ENCODE assay signal across 33 mouse cellular contexts in the genomic region with DNA sequence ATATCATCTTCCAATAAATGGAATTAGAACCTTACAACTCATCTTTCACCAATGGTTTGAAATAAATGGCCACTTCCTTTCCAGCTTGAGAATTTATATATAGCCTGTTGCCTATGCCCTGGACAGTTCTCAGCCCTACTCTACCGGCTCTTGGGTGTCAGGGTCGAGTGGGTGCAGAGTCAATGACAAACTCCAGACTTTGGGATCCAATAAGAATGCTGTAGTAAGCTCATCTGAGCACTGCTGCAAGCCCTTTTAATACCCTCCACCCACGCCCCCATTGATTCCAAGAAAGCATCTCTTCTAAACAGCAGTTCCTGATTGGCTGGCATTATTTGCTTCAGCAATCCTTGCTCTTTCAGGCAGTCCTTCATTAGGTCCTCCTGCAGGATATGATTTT. TPM values are rescaled to one million over a fixed set of nuclear protein-coding genes. Genes with fewer than 3 reads are reported as not detected.
DNase-seq lines count a peak whose midpoint lies in the region; ATAC-seq lines count a peak whose summit lies in the region.
"Had no signal": no experiment of that assay in that cellular context is flagged by ENCODE, and none has a peak within 500 bp of the region (broad histone marks: within the 10 kb centered on the region; RNA-seq: fewer than 3 reads in every experiment).

No protein-coding gene starts in this region.

- intact Hi-C loops in heart, postnatal 14 days (cut with DNase I), result no loop called here

- no peaks in the 10 kb centered on the region for H3K4me1 ChIP-seq in heart, embryonic 11.5 days (ENCODE audit: control insufficient read depth, insufficient read depth, low read length)
- H3K4me1 ChIP-seq in kidney, embryonic 15.5 days, result no peaks in the 10 kb centered on the region; the same call in 1 of the 2 replicates
- no peaks in the 10 kb centered on the region for H3K4me1 ChIP-seq in midbrain, embryonic 11.5 days (ENCODE audit: control insufficient read depth, insufficient read depth, low read length)
- no peaks in the 10 kb centered on the region for H3K4me1 ChIP-seq in midbrain, embryonic 10.5 days
- H3K4me1 ChIP-seq: embryonic facial prominence, embryonic 12.5 days; embryonic facial prominence, embryonic 15.5 days; hindbrain, embryonic 10.5 days; hindbrain, embryonic 13.5 days had no signal

- 0 out of 2 replicates have a peak, but pooled peaks have one; percentile 46 for ATAC-seq in heart, embryonic 11.5 days (replicated peaks; ENCODE audit: insufficient number of reproducible peaks, low FRiP score, low TSS enrichment)
- 0 out of 2 replicates have a peak, but pooled peaks have one; percentile 56 for ATAC-seq in kidney, embryonic 15.5 days (replicated peaks; ENCODE audit: low FRiP score)
- no peak for ATAC-seq in midbrain, embryonic 11.5 days (ENCODE audit: low FRiP score)
- ATAC-seq: CD4-positive, CD25-positive, alpha-beta regulatory T cell, adult 4 months; forebrain, embryonic 14.5 days; forebrain, postnatal 0 days; hindbrain, embryonic 16.5 days; intestine, embryonic 15.5 days had no signal

- H3K27me3 ChIP-seq in heart, embryonic 11.5 days (ENCODE audit: control insufficient read depth, insufficient read depth, low read length), result no peaks in the 10 kb centered on the region
- H3K27me3 ChIP-seq in kidney, embryonic 15.5 days, result no peaks in the 10 kb centered on the region
- H3K27me3 ChIP-seq in midbrain, embryonic 11.5 days (ENCODE audit: control insufficient read depth, insufficient read depth, low read length), result no peaks in the 10 kb centered on the region
- no peaks in the 10 kb centered on the region for H3K27me3 ChIP-seq in midbrain, embryonic 10.5 days (ENCODE audit: low read depth, poor library complexity, severe bottlenecking)
- H3K27me3 ChIP-seq: embryonic facial prominence, embryonic 12.5 days; embryonic facial prominence, embryonic 15.5 days; heart, embryonic 15.5 days; hindbrain, embryonic 13.5 days; intestine, embryonic 15.5 days had no signal

- no peak overlapping the region for H3K9ac ChIP-seq in heart, embryonic 11.5 days (ENCODE audit: low read depth, low read length)
- no peak overlapping the region for H3K9ac ChIP-seq in kidney, embryonic 15.5 days
- no peak overlapping the region for H3K9ac ChIP-seq in midbrain, embryonic 11.5 days (ENCODE audit: low read length)
- H3K9ac ChIP-seq: embryonic facial prominence, embryonic 12.5 days; embryonic facial prominence, embryonic 15.5 days; forebrain, postnatal 0 days; heart, embryonic 15.5 days; hindbrain, embryonic 13.5 days; intestine, embryonic 15.5 days had no signal

- DNase-seq in heart, postnatal 14 days, result no peak
- DNase-seq in kidney, adult 18-20 months, result no peak
- peak; percentile 47 for DNase-seq in midbrain, embryonic 11.5 days (ENCODE audit: low spot score, missing footprints)
- DNase-seq in midbrain, embryonic 10.5 days (ENCODE audit: low spot score), result no peak
- DNase-seq: adrenal gland, adult 2 months; adrenal gland, postnatal 14 days; cerebellum, adult 11 months; cerebellum, adult 2 months; cerebellum, adult 9-11 months; cerebellum, postnatal 25 days; forebrain, postnatal 0 days; gastrocnemius, adult 2 months; gastrocnemius, postnatal 14 days; heart, adult 18-20 months had no signal

- H3K27ac ChIP-seq in heart, embryonic 11.5 days (ENCODE audit: low read depth, low read length), result peak overlapping the region; percentile 35; the same call in 1 of the 2 replicates
- H3K27ac ChIP-seq in kidney, embryonic 15.5 days, result no peak overlapping the region
- no peak overlapping the region for H3K27ac ChIP-seq in midbrain, embryonic 11.5 days (ENCODE audit: low read depth, low read length)
- H3K27ac ChIP-seq in midbrain, embryonic 10.5 days (replicated peaks), result no peak overlapping the region
- H3K27ac ChIP-seq: embryonic facial prominence, embryonic 12.5 days; embryonic facial prominence, embryonic 15.5 days; gastrocnemius, adult 2 months; heart, embryonic 15.5 days; hindbrain, embryonic 10.5 days; hindbrain, embryonic 13.5 days; intestine, embryonic 15.5 days had no signal

- WGBS in heart, embryonic 11.5 days (ENCODE audit: insufficient replicate concordance), result 39% methylated on average over 3 of the region's 3 CpGs
- 59% methylated on average over 3 of the region's 3 CpGs for WGBS in kidney, embryonic 15.5 days
- WGBS in midbrain, embryonic 11.5 days, result 79% methylated on average over 3 of the region's 3 CpGs
- 80% methylated on average over 3 of the region's 3 CpGs for WGBS in midbrain, embryonic 10.5 days

- H3K4me2 ChIP-seq in heart, embryonic 11.5 days, result no peak overlapping the region
- no peak overlapping the region for H3K4me2 ChIP-seq in kidney, embryonic 15.5 days
- H3K4me2 ChIP-seq in midbrain, embryonic 11.5 days, result no peak overlapping the region
- H3K4me2 ChIP-seq: embryonic facial prominence, embryonic 12.5 days; embryonic facial prominence, embryonic 15.5 days; heart, embryonic 15.5 days; hindbrain, embryonic 13.5 days; intestine, embryonic 15.5 days had no signal

- no peaks in the 10 kb centered on the region for H3K9me3 ChIP-seq in heart, embryonic 11.5 days (replicated peaks; ENCODE audit: control insufficient read depth, low read length)
- no peaks in the 10 kb centered on the region for H3K9me3 ChIP-seq in kidney, embryonic 15.5 days (replicated peaks)
- no peaks in the 10 kb centered on the region for H3K9me3 ChIP-seq in midbrain, embryonic 11.5 days (ENCODE audit: control insufficient read depth, low read length)
- no peaks in the 10 kb centered on the region for H3K9me3 ChIP-seq in midbrain, embryonic 10.5 days (replicated peaks)
- H3K9me3 ChIP-seq: embryonic facial prominence, embryonic 12.5 days; embryonic facial prominence, embryonic 15.5 days; heart, embryonic 15.5 days; hindbrain, embryonic 10.5 days; hindbrain, embryonic 13.5 days; intestine, embryonic 15.5 days had no signal

- no peaks in the 10 kb centered on the region for H3K36me3 ChIP-seq in heart, embryonic 11.5 days (ENCODE audit: control insufficient read depth, insufficient read depth, low read length)
- no peaks in the 10 kb centered on the region for H3K36me3 ChIP-seq in kidney, embryonic 15.5 days
- H3K36me3 ChIP-seq in midbrain, embryonic 11.5 days (ENCODE audit: control insufficient read depth, insufficient read depth, low read length), result no peaks in the 10 kb centered on the region
- H3K36me3 ChIP-seq in midbrain, embryonic 10.5 days, result no peaks in the 10 kb centered on the region
- H3K36me3 ChIP-seq: embryonic facial prominence, embryonic 12.5 days; embryonic facial prominence, embryonic 15.5 days; heart, embryonic 15.5 days; hindbrain, embryonic 10.5 days; hindbrain, embryonic 13.5 days; intestine, embryonic 15.5 days had no signal

- H3K4me3 ChIP-seq in heart, embryonic 11.5 days (ENCODE audit: low read depth, low read length), result no peak overlapping the region
- H3K4me3 ChIP-seq in kidney, embryonic 15.5 days (replicated peaks), result no peak overlapping the region
- no peak overlapping the region for H3K4me3 ChIP-seq in midbrain, embryonic 11.5 days (ENCODE audit: low read depth, low read length)
- no peak overlapping the region for H3K4me3 ChIP-seq in midbrain, embryonic 10.5 days
- H3K4me3 ChIP-seq: embryonic facial prominence, embryonic 12.5 days; embryonic facial prominence, embryonic 15.5 days; gastrocnemius, adult 2 months; heart, embryonic 15.5 days; hindbrain, embryonic 10.5 days; hindbrain, embryonic 13.5 days; intestine, embryonic 15.5 days had no signal

RNA-seq across cellular contexts. Expression of gene Gprc6a, which starts 17.8 kb away (rescaled TPM):
- not detected in 2 replicates for polyA plus RNA-seq in heart, embryonic 11.5 days (2014; fragmentation: Nextera tagmentation; extraction: Ambion mirVana)
- not detected for total RNA-seq in heart, postnatal 14 days (2021)
- not detected in 2 replicates for polyA plus RNA-seq in kidney, embryonic 15.5 days (2015; fragmentation: Nextera tagmentation; extraction: Ambion mirVana)
- 0.11 TPM in 1 of 2 replicates, not detected in the other for polyA plus RNA-seq in midbrain, embryonic 11.5 days (2014; fragmentation: Nextera tagmentation; extraction: Ambion mirVana)
- 0.07 TPM in 1 of 2 replicates, not detected in the other for polyA plus RNA-seq in midbrain, embryonic 10.5 days (2016; fragmentation: Nextera tagmentation; extraction: Ambion mirVana)
- total RNA-seq: adrenal gland, adult 2 months; adrenal gland, postnatal 14 days; adrenal gland, postnatal 4 days; common myeloid progenitor, adult 5-6 weeks; forebrain, postnatal 0 days; gastrocnemius, adult 2 months; gastrocnemius, postnatal 14 days; gastrocnemius, postnatal 4 days; heart, adult 18-20 months; heart, postnatal 25 days; MEL had no signal
- polyA plus RNA-seq: adrenal gland, adult 2 months; C2C12; CD4-positive, CD25-positive, alpha-beta regulatory T cell, adult 4 months; cerebellum, adult 2 months; embryonic facial prominence, embryonic 12.5 days; embryonic facial prominence, embryonic 15.5 days; forebrain, embryonic 11.5 days; forebrain, embryonic 14.5 days; frontal cortex, adult 2 months; heart, embryonic 15.5 days; hindbrain, embryonic 10.5 days; hindbrain, embryonic 13.5 days; hindbrain, embryonic 16.5 days; intestine, embryonic 15.5 days had no signal

RNA-seq across cellular contexts. Expression of gene Fam162b, which starts 23.1 kb away (rescaled TPM):
- polyA plus RNA-seq in heart, embryonic 11.5 days (2014; fragmentation: Nextera tagmentation; extraction: Ambion mirVana), result 0.79 TPM in 1 of 2 replicates, not detected in the other
- total RNA-seq in heart, postnatal 14 days (2021), result not detected
- polyA plus RNA-seq in kidney, embryonic 15.5 days (2015; fragmentation: Nextera tagmentation; extraction: Ambion mirVana), result 3.2 and 4.9 TPM in 2 replicates
- 1.6 and 2.8 TPM in 2 replicates for polyA plus RNA-seq in midbrain, embryonic 11.5 days (2014; fragmentation: Nextera tagmentation; extraction: Ambion mirVana)
- polyA plus RNA-seq in midbrain, embryonic 10.5 days (2016; fragmentation: Nextera tagmentation; extraction: Ambion mirVana), result 4.6 and 5.6 TPM in 2 replicates
- total RNA-seq: adrenal gland, adult 2 months; adrenal gland, postnatal 14 days; adrenal gland, postnatal 4 days; common myeloid progenitor, adult 5-6 weeks; gastrocnemius, adult 2 months; gastrocnemius, postnatal 14 days; gastrocnemius, postnatal 4 days; heart, adult 18-20 months; heart, postnatal 25 days; MEL had no signal
- polyA plus RNA-seq: adrenal gland, adult 2 months; C2C12; CD4-positive, CD25-positive, alpha-beta regulatory T cell, adult 4 months; cerebellum, adult 2 months; frontal cortex, adult 2 months had no signal
